In the genomic region with DNA sequence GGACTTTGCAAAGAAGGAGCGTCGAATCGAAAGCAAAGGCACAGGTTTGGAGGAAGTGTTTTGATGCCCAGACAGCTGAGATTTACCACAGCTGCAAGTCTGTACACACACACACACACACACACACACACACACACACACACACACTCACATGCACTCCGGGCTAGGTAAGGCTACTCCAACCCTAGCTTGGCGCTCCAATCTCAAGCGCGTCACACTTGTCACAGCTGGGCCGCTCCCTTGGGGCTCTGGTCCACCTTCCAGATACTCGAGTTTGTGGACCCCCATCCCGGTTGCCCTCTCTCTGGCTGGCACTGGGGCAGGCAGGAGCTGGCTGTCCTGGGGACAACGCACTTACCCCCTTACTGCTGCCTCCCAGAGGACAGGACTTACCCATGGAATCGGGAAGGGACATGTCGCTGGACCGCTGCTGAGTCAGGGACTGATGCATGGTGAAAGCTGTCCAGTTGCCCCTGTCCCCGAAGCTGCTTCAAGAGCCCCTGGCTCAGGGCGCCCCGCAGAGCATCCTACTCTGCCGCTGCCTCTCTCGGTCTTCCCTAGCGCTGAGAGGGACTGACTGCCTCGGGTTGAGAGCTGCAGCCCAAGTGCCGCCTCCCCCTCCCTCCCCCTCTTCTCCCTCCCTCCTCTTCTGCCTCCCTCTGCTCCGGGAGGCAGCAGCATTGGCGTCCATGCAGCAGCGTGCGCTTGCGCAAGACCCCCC, we compare ENCODE assay signal across 8 mouse cellular contexts. TPM values are rescaled to one million over a fixed set of nuclear protein-coding genes. Genes with fewer than 3 reads are reported as not detected.
DNase-seq lines count a peak whose midpoint lies in the region; ATAC-seq and TF ChIP-seq lines count a peak whose summit lies in the region.

A gene (minus strand): TSS at position 589 of the 721 bp plus-strand sequence.

- H3K27me3 ChIP-seq in embryonic facial prominence, embryonic 13.5 days, result peaks cover 8% of the 10 kb centered on the region
- 0 out of 2 replicates have a peak, but pooled peaks cover 3% of the 10 kb centered on the region for H3K27me3 ChIP-seq in midbrain, embryonic 11.5 days (ENCODE audit: control insufficient read depth, insufficient read depth, low read length)
- H3K27me3 ChIP-seq in stomach, postnatal 0 days (ENCODE audit: control insufficient read depth, insufficient read depth, low read length), result no peaks in the 10 kb centered on the region

- no peaks in the 10 kb centered on the region for H3K36me3 ChIP-seq in embryonic facial prominence, embryonic 13.5 days
- no peaks in the 10 kb centered on the region for H3K36me3 ChIP-seq in midbrain, embryonic 11.5 days (ENCODE audit: control insufficient read depth, insufficient read depth, low read length)
- no peaks in the 10 kb centered on the region for H3K36me3 ChIP-seq in stomach, postnatal 0 days (ENCODE audit: control insufficient read depth, insufficient read depth, low read length)

- no peaks in the 10 kb centered on the region for H3K4me1 ChIP-seq in embryonic facial prominence, embryonic 13.5 days
- no peaks in the 10 kb centered on the region for H3K4me1 ChIP-seq in midbrain, embryonic 11.5 days (ENCODE audit: control insufficient read depth, insufficient read depth, low read length)
- H3K4me1 ChIP-seq in stomach, postnatal 0 days (replicated peaks; ENCODE audit: control insufficient read depth, insufficient read depth), result no peaks in the 10 kb centered on the region

- 22% methylated on average over 24 of the region's 27 CpGs for whole genome bisulfite sequencing in embryonic facial prominence, embryonic 13.5 days
- whole genome bisulfite sequencing in midbrain, embryonic 11.5 days, result 17% methylated on average over 24 of the region's 27 CpGs
- WGBS in stomach, postnatal 0 days, result 14% methylated on average over 22 of the region's 27 CpGs

- TF ChIP-seq CTCF in stomach, postnatal 0 days (IDR thresholded peaks at IDR 0.05; ENCODE audit: low read depth), result no peak

- no peak within 1 kb of the TSS for H3K27ac ChIP-seq in embryonic facial prominence, embryonic 13.5 days
- H3K27ac ChIP-seq in midbrain, embryonic 11.5 days (ENCODE audit: low read depth, low read length), result no peak within 1 kb of the TSS
- no peak within 1 kb of the TSS for H3K27ac ChIP-seq in stomach, postnatal 0 days (replicated peaks)

- peak within 1 kb of the TSS; percentile 41 for H3K4me3 ChIP-seq in embryonic facial prominence, embryonic 13.5 days
- peak within 1 kb of the TSS; percentile 30 for H3K4me3 ChIP-seq in midbrain, embryonic 11.5 days (ENCODE audit: low read depth, low read length)
- H3K4me3 ChIP-seq in stomach, postnatal 0 days (ENCODE audit: low read depth, low read length), result peak within 1 kb of the TSS; percentile 34

- intact Hi-C loops in heart, postnatal 25 days (cut with DNase I), result loop anchor here (5.0 kb wide), 1 partner anchor 185 kb away; no protein-coding TSS in a partner anchor
- intact Hi-C loops in heart, postnatal 14 days (cut with DNase I), result loop anchor here (5.0 kb wide), 1 partner anchor 80 kb away; no protein-coding TSS in a partner anchor
- intact Hi-C loops in left cerebral cortex, postnatal 10 days (cut with DNase I), result loop anchor here (5.0 kb wide), 1 partner anchor 180 kb away; no protein-coding TSS in a partner anchor

- peak within 1 kb of the TSS; percentile 74 for H3K4me2 ChIP-seq in embryonic facial prominence, embryonic 13.5 days
- peak within 1 kb of the TSS; percentile 62 for H3K4me2 ChIP-seq in midbrain, embryonic 11.5 days
- peak within 1 kb of the TSS; percentile 68 for H3K4me2 ChIP-seq in stomach, postnatal 0 days (replicated peaks; ENCODE audit: low read depth)

- ATAC-seq in embryonic facial prominence, embryonic 13.5 days (ENCODE audit: insufficient number of reproducible peaks, insufficient read depth, low FRiP score, low TSS enrichment, low read depth), result 0 out of 2 replicates have a peak, but pooled peaks have one; percentile 32
- peak; percentile 79 for ATAC-seq in midbrain, embryonic 11.5 days (ENCODE audit: low FRiP score)
- ATAC-seq in stomach, postnatal 0 days (ENCODE audit: low FRiP score, low TSS enrichment), result no peak

- DNase-seq in heart, adult 11 months, result peak; percentile 94
- DNase-seq in heart, postnatal 25 days (ENCODE audit: low spot score), result no peak
- peak; percentile 41 to 78 for DNase-seq in adrenal gland, adult (ENCODE audit: inconsistent age in 2 of 2, low spot score in 1 of 2)
- DNase-seq in heart, postnatal 14 days, result peak; percentile 18 to 36
- peak in 1 of 2 experiments; percentile 31 for DNase-seq in left cerebral cortex, postnatal 10 days (ENCODE audit: extremely low spot score in 1 of 2, low spot score in 2 of 2)
- peak; percentile 93 for DNase-seq in midbrain, embryonic 11.5 days (ENCODE audit: low spot score, missing footprints)
- DNase-seq in stomach, postnatal 0 days (ENCODE audit: low spot score), result peak; percentile 32

- H3K9me3 ChIP-seq in embryonic facial prominence, embryonic 13.5 days, result no peaks in the 10 kb centered on the region
- no peaks in the 10 kb centered on the region for H3K9me3 ChIP-seq in midbrain, embryonic 11.5 days (ENCODE audit: control insufficient read depth, low read length)
- H3K9me3 ChIP-seq in stomach, postnatal 0 days (ENCODE audit: control insufficient read depth, low read length), result no peaks in the 10 kb centered on the region

- TF ChIP-seq EP300 in stomach, postnatal 0 days (optimal IDR thresholded peaks at IDR 0.05), result no peak

- peak within 1 kb of the TSS; percentile 61 for H3K9ac ChIP-seq in embryonic facial prominence, embryonic 13.5 days
- H3K9ac ChIP-seq in midbrain, embryonic 11.5 days (ENCODE audit: low read length), result peak within 1 kb of the TSS; percentile 33; the same call in 1 of the 2 replicates
- peak within 1 kb of the TSS; percentile 38; the same call in 1 of the 2 replicates for H3K9ac ChIP-seq in stomach, postnatal 0 days (ENCODE audit: low read length)

RNA-seq across cellular contexts. Expression of the gene that starts here (rescaled TPM):
- 1 to 10 TPM; 1.0 to 1.6 TPM for total RNA-seq in heart, postnatal 25 days (2021)
- polyA plus RNA-seq in embryonic facial prominence, embryonic 13.5 days (2015; fragmentation: Nextera tagmentation; extraction: Ambion mirVana), result 33.0 and 34.2 TPM in 2 replicates
- total RNA-seq in heart, postnatal 14 days (2021), result 1 to 10 TPM; 6.6 to 9.2 TPM
- total RNA-seq in left cerebral cortex, postnatal 10 days (2021), result 10 to 100 TPM; 13.6 to 15.6 TPM
- 14.7 and 16.2 TPM in 2 replicates for polyA plus RNA-seq in midbrain, embryonic 11.5 days (2014; fragmentation: Nextera tagmentation; extraction: Ambion mirVana)
- 9.4 and 10.2 TPM in 2 replicates for polyA plus RNA-seq in stomach, postnatal 0 days (2015; fragmentation: Nextera tagmentation; extraction: Ambion mirVana)
